26 mouse cellular contexts compared by ENCODE assay signal in genomic region chr4:141101291-141101690, GRCm38 (mm10). TPM values are rescaled to one million over a fixed set of nuclear protein-coding genes. Genes with fewer than 3 reads are reported as not detected.
"Had no signal": no experiment of that assay in that cellular context is flagged by ENCODE, and none has a peak within 500 bp of the region (broad histone marks: within the 10 kb centered on the region; RNA-seq: fewer than 3 reads in every experiment).

No protein-coding gene starts in this region.

- H3K27ac ChIP-seq: heart, embryonic 10.5 days; hindbrain, embryonic 13.5 days; hindbrain, embryonic 15.5 days; hindbrain, postnatal 0 days; kidney, embryonic 15.5 days; kidney, postnatal 0 days; left cerebral cortex, adult 2 months; limb, embryonic 10.5 days; limb, embryonic 12.5 days; liver, embryonic 13.5 days; liver, embryonic 15.5 days had no signal

- DNase-seq: gastrocnemius, postnatal 14 days; heart, adult 18-20 months; kidney, adult 11 months; kidney, postnatal 14 days had no signal

- H3K9ac ChIP-seq: heart, embryonic 12.5 days; hindbrain, embryonic 13.5 days; hindbrain, embryonic 15.5 days; kidney, embryonic 15.5 days; limb, embryonic 12.5 days; liver, embryonic 13.5 days; liver, embryonic 15.5 days had no signal

- H3K36me3 ChIP-seq: heart, embryonic 10.5 days; heart, embryonic 12.5 days; hindbrain, embryonic 13.5 days; hindbrain, embryonic 15.5 days; kidney, embryonic 15.5 days; limb, embryonic 10.5 days; limb, embryonic 12.5 days; liver, embryonic 13.5 days; liver, embryonic 15.5 days had no signal

- H3K27me3 ChIP-seq: hindbrain, embryonic 13.5 days; hindbrain, embryonic 15.5 days; kidney, embryonic 15.5 days; limb, embryonic 12.5 days; liver, embryonic 13.5 days; liver, embryonic 15.5 days had no signal

- H3K9me3 ChIP-seq: heart, embryonic 10.5 days; heart, embryonic 12.5 days; hindbrain, embryonic 13.5 days; hindbrain, embryonic 15.5 days; kidney, embryonic 15.5 days; limb, embryonic 10.5 days; limb, embryonic 12.5 days; liver, embryonic 13.5 days; liver, embryonic 15.5 days had no signal

- H3K4me3 ChIP-seq: heart, embryonic 10.5 days; heart, embryonic 12.5 days; hindbrain, embryonic 13.5 days; hindbrain, embryonic 15.5 days; kidney, embryonic 15.5 days; left cerebral cortex, adult 2 months; limb, embryonic 10.5 days; limb, embryonic 12.5 days; liver, embryonic 13.5 days; liver, embryonic 15.5 days had no signal

RNA-seq across cellular contexts. Expression of gene Spata21, which starts 13.2 kb away (rescaled TPM):
- total RNA-seq: gastrocnemius, adult 8-10 months; gastrocnemius, postnatal 14 days; granulocyte monocyte progenitor cell, adult 5-6 weeks; heart, adult 18-20 months; heart, adult 8-10 months; heart, postnatal 10 days; heart, postnatal 25 days; hematopoietic stem cell, adult 5-6 weeks had no signal
- polyA plus RNA-seq: heart, embryonic 10.5 days; heart, embryonic 12.5 days; heart, embryonic 14.5 days; intestine, embryonic 16.5 days; large intestine, adult 2 months; limb, embryonic 12.5 days; liver, embryonic 11.5 days; liver, embryonic 13.5 days; liver, embryonic 15.5 days had no signal
